Mouse (Mus musculus) embryonic facial prominence, embryonic 11.5 days (tissue): ENCODE results near the gene Vwa1. TPM values are rescaled to one million over a fixed set of nuclear protein-coding genes. Genes with fewer than 3 reads are reported as not detected.

ENCODE experiments used
- ATAC-seq: fragments of 200-750 bp; cut with Nextera tagmentation; replicated peaks from 2 replicates; pipeline ENCODE4 v1.8.0; 2017; ENCODE audit warnings: low read depth; ENCODE audit not compliant: insufficient number of reproducible peaks, low FRiP score, low TSS enrichment
- DNase-seq: peaks from one replicate; pipeline ENCODE4 v3.0.0-alpha.2; 2015; ENCODE audit warnings: low spot score
- H3K27ac ChIP-seq: fragments of 300-500 bp; sonication (generic); replicated peaks from 2 replicates; pipeline ENCODE4 v1.5.1; 2014; ENCODE audit warnings: mild to moderate bottlenecking, low read depth, low read length, control low read depth
- H3K27me3 ChIP-seq: fragments of 300-500 bp; sonication (generic); 2 replicates; pipeline ENCODE4 v1.6.1; 2014; ENCODE audit warnings: mild to moderate bottlenecking, low read length, moderate library complexity, mixed read lengths; ENCODE audit not compliant: control insufficient read depth, insufficient read depth
- H3K36me3 ChIP-seq: fragments of 300-500 bp; sonication (generic); replicated peaks from 2 replicates; pipeline ENCODE4 v1.6.1; 2014; ENCODE audit warnings: low read depth, mild to moderate bottlenecking, low read length, moderate library complexity, mixed read lengths; ENCODE audit not compliant: control insufficient read depth, insufficient read depth
- H3K4me1 ChIP-seq: fragments of 300-500 bp; sonication (generic); 2 replicates; pipeline ENCODE4 v1.6.1; 2014; ENCODE audit warnings: low read length, mixed read lengths; ENCODE audit not compliant: control insufficient read depth, insufficient read depth
- H3K4me2 ChIP-seq: fragments of 300-500 bp; sonication (generic); 2 replicates; pipeline ENCODE4 v1.6.1; 2014; ENCODE audit warnings: low read depth, mild to moderate bottlenecking, control low read depth, low read length, moderate library complexity
- H3K4me3 ChIP-seq: fragments of 300-500 bp; sonication (generic); 2 replicates; pipeline ENCODE4 v1.5.1; 2014; ENCODE audit warnings: low read depth, low read length, control low read depth
- H3K9ac ChIP-seq: fragments of 300-500 bp; sonication (generic); replicated peaks from 2 replicates; pipeline ENCODE4 v1.6.1; 2014; ENCODE audit warnings: mild to moderate bottlenecking, control low read depth, low read length
- H3K9me3 ChIP-seq: fragments of 300-500 bp; sonication (generic); replicated peaks from 2 replicates; pipeline ENCODE4 v1.6.1; 2016; ENCODE audit warnings: mild to moderate bottlenecking, low read length, inconsistent platforms, mixed read lengths; ENCODE audit not compliant: control insufficient read depth
- WGBS: fragments of 180-500 bp; shearing (Covaris S2); extraction: QIAGEN DNeasy Blood & Tissue Kit; methylation state at CpG from one replicate; pipeline ENCODE4 v1.1.7; 2014; 5-methylcytosine and 5-hydroxymethylcytosine counted together
- polyA plus RNA-seq: library from polyadenylated mRNA; unstranded; fragments of >200 nt; fragmentation: Nextera tagmentation; extraction: Ambion mirVana; gene quantifications from 2 replicates; pipeline ENCODE4 v1.2.1, GENCODE M21; 2014

Gene Vwa1
- polyA plus RNA-seq, 1 experiment from 2014 or later: 4.7 TPM

DNA sequence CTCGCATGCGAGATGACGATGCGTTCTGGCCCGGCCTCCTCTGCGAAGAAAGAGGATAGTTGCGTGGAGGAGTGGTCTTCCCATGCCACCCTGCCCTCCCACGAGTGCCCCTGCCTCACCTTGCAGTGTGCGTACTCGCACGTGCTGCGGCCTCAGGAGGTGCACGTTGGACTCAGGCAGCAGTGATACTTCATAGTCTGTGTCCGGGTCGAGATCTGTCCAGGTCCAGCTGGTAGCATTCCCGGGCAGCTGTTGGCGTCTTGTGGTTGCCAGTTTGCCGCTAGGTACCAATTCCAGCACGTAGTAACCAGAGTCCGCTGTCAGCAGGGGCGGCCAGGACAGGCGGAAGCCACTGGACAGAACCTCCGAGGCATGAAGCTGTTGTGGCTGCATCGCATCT lies 3.9 kb downstream of the Vwa1 start:
- WGBS: 42% methylated on average over 24 of the region's 24 CpGs
- no peaks in the 10 kb centered on the region for H3K36me3 ChIP-seq
- H3K9me3 ChIP-seq: no peaks in the 10 kb centered on the region
- no peak overlapping the region for H3K27ac ChIP-seq
- 0 out of 2 replicates have a peak, but pooled peaks have one; percentile 7 for ATAC-seq
- peaks cover 2% of the 10 kb centered on the region for H3K4me1 ChIP-seq
- H3K4me2 ChIP-seq: peak overlapping the region; percentile 77
- H3K9ac ChIP-seq: peak overlapping the region; percentile 90
- no peak for DNase-seq
- H3K27me3 ChIP-seq: no peaks in the 10 kb centered on the region; the same call in 1 of the 2 replicates
- H3K4me3 ChIP-seq: peak overlapping the region; percentile 43

- under 1% methylated on average over 39 of the region's 39 CpGs for WGBS
Observed at GRCm38 (mm10) chr4:155769880-155770512, 4.5 kb downstream of the Vwa1 start.

GRCm38 (mm10) chr4:155769496-155769879 lies 5.0 kb downstream of the Vwa1 start:
- no peaks in the 10 kb centered on the region; the same call in 1 of the 2 replicates for H3K27me3 ChIP-seq
- peak overlapping the region; percentile 77 for H3K4me2 ChIP-seq
- H3K36me3 ChIP-seq: no peaks in the 10 kb centered on the region
- peaks cover 2% of the 10 kb centered on the region for H3K4me1 ChIP-seq
- peak overlapping the region; percentile 43 for H3K4me3 ChIP-seq
- H3K9ac ChIP-seq: peak overlapping the region; percentile 90
- H3K27ac ChIP-seq: no peak overlapping the region
- WGBS: 66% methylated on average over 5 of the region's 5 CpGs
- no peak for DNase-seq
- no peak for ATAC-seq
- H3K9me3 ChIP-seq: no peaks in the 10 kb centered on the region

More at GRCm38 (mm10) chr4:155769880-155770512, 4.5 kb downstream of the Vwa1 start:
- Histone ChIP-seq H3K27ac (peak overlapping the region; percentile 52), H3K4me1 (peaks cover 2% of the 10 kb centered on the region), H3K36me3 (no peaks in the 10 kb centered on the region), H3K27me3 (no peaks in the 10 kb centered on the region; the same call in 1 of the 2 replicates), H3K4me2 (peak overlapping the region; percentile 77), H3K9ac (peak overlapping the region; percentile 90), H3K4me3 (peak overlapping the region; percentile 43), H3K9me3 (no peaks in the 10 kb centered on the region)
- DNase-seq (peak; percentile 93), ATAC-seq (peak; percentile 80)

DNA sequence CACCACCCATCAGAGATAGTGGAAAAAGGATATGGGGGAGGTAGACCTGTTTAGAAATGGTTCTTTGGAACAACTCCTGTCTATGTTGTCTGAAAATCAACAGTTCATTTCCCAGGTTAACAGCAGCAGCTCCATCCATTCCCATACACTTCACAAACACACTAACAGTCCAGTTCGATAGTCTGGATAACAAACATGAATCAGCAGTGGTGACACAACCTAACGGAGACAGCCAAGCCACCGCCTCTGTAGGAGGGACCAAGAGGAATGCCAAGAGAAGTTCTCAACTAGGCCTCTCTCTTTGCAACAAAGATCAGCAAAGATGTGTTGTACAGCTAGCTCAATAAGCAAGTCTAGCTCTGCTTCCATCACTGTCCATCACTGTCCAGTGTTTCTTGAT lies 12.1 kb downstream of the Vwa1 start:
- Histone ChIP-seq H3K9me3 (no peaks in the 10 kb centered on the region), H3K4me2 (no peak overlapping the region; the same call in 1 of the 2 replicates), H3K4me1 (no peaks in the 10 kb centered on the region; the same call in none of the 2 replicates), H3K27ac (no peak overlapping the region), H3K4me3 (no peak overlapping the region), H3K27me3 (no peaks in the 10 kb centered on the region), H3K9ac (no peak overlapping the region), H3K36me3 (no peaks in the 10 kb centered on the region; the same call in 1 of the 2 replicates)
- ATAC-seq: no peak
- DNase-seq: no peak
- 88% methylated on average over 3 of the region's 3 CpGs for WGBS

DNA sequence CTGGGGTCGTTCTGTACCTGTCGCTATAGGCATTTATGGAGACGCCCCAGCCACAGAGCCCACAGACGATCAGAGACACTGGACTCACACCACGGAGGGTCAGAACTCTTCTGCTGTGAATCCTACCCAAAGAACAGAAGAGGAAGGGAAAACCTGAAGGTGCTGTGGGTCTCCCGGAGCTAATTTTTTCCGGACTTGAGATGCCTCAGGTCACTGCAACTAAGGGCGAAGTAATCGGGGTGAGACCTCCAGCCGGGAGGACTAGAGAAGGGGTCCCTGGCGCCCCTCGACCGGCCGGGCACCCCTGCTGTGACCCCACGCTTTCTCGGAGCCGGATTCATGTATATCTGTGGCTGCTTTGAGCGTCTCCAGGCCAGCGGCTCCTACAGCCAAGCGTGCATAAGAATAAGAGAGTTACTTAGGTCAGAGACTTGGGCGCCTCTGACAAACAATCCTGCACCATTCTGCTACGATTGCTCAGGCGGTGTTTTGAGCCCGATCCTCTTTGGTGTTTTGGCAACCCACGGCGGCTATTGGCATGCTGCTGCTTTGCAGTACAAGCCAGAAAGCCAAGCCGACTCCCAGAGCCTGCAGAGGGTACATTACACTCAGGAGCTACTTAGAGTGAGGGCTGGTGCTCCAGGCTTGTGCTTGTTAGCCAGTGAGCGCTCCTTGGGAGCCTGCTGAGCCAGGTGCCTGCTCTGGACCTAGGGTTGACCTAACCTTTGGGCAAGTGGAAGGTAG lies 13.0 kb downstream of the Vwa1 start:
- Histone ChIP-seq H3K9me3 (no peaks in the 10 kb centered on the region), H3K27ac (0 out of 2 replicates have a peak overlapping the region, but pooled peaks have one; percentile 0), H3K36me3 (no peaks in the 10 kb centered on the region; the same call in 1 of the 2 replicates), H3K4me1 (no peaks in the 10 kb centered on the region; the same call in none of the 2 replicates), H3K4me3 (peak overlapping the region; percentile 88), H3K9ac (peak overlapping the region; percentile 61), H3K4me2 (peak overlapping the region; percentile 87), H3K27me3 (no peaks in the 10 kb centered on the region)
- 2% methylated on average over 28 of the region's 28 CpGs for WGBS
- no peak for DNase-seq
- 0 out of 2 replicates have a peak, but pooled peaks have one; percentile 12 for ATAC-seq

DNA sequence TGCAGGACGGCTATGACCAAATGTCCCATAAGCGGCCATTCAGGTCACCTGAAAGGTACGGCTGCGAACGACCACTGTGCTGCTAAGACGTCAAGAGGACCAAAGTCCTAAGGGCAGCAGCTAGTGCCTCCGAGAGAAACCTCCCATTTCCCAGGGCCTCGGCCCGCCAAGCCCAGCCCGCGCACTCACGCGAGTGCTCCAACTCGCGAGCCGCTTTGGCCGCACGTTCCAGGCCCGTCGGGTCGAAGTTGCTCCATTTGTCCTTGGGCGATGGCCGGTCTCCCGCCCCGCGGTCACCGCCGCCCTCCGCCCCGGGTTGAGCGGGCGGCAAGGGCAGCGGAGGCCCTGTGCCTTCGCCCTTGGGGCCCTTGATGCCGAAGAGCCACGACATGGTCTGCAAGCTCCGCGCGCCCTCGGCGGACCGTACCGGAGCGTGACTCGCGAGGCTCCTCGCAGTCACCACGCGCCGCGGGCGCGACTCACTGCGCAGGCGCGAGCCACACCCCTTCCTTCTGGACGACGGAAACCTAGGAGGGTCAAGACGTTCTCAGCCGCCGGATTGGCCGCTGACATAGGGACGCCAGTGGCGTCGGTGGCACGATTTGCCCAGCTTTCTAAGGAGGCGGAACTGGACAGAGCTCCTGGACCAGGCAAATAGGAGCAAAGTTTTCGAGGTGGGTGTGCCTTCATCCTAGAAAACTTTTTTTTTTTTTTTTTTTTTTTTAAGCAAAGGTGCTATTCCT lies 13.7 kb downstream of the Vwa1 start, which contains the start of gene Atad3a:
Gene Atad3a, minus strand, starts transcription at position 481 of the 743 bp plus-strand sequence.
- Histone ChIP-seq H3K4me3 (peak within 1 kb of the TSS; percentile 88), H3K4me1 (no peaks in the 10 kb centered on the region; the same call in none of the 2 replicates), H3K27me3 (no peaks in the 10 kb centered on the region), H3K9ac (peak within 1 kb of the TSS; percentile 70), H3K27ac (peak within 1 kb of the TSS; percentile 0; the same call in 1 of the 2 replicates), H3K4me2 (peak within 1 kb of the TSS; percentile 87), H3K36me3 (peaks cover 4% of the 10 kb centered on the region), H3K9me3 (no peaks in the 10 kb centered on the region)
- ATAC-seq (peak; percentile 95), DNase-seq (peak; percentile 97)
- under 1% methylated on average over 66 of the region's 68 CpGs for WGBS

GRCm38 (mm10) chr4:155759862-155760612 lies 14.5 kb downstream of the Vwa1 start:
- Histone ChIP-seq H3K9me3 (no peaks in the 10 kb centered on the region), H3K27ac (no peak overlapping the region; the same call in 1 of the 2 replicates), H3K9ac (peak overlapping the region; percentile 70), H3K27me3 (no peaks in the 10 kb centered on the region), H3K4me1 (no peaks in the 10 kb centered on the region; the same call in none of the 2 replicates), H3K36me3 (peaks cover 4% of the 10 kb centered on the region), H3K4me3 (peak overlapping the region; percentile 88), H3K4me2 (peak overlapping the region; percentile 87)
- WGBS: 4% methylated on average over 10 of the region's 10 CpGs
- ATAC-seq: no peak
- peak; percentile 59 for DNase-seq
